Mouse (Mus musculus) left cerebral cortex, postnatal 36 days (tissue): ENCODE results near the gene Thap8. TPM values are rescaled to one million over a fixed set of nuclear protein-coding genes. Genes with fewer than 3 reads are reported as not detected.

ENCODE experiments used
- DNase-seq, 2 experiments: peaks; one replicate each; pipeline ENCODE4 v3.0.0; 2021 to 2022; ENCODE audit warnings: low spot score in 2 of 2, mixed read lengths in 1 of 2
- intact Hi-C: fragments of 180-260 bp; cut with DNase I; formaldehyde crosslinking; loops from one replicate; pipeline ENCODE4 v1.15.1; 2025
- total RNA-seq, 2 experiments: library from RNA; stranded (reverse); gene quantifications; 2 replicates each; pipeline ENCODE4 v1.2.3; 2021

The Thap8 gene
- total RNA-seq, 2 experiments from 2014 or later: 0.32 to 0.41 TPM

DNA sequence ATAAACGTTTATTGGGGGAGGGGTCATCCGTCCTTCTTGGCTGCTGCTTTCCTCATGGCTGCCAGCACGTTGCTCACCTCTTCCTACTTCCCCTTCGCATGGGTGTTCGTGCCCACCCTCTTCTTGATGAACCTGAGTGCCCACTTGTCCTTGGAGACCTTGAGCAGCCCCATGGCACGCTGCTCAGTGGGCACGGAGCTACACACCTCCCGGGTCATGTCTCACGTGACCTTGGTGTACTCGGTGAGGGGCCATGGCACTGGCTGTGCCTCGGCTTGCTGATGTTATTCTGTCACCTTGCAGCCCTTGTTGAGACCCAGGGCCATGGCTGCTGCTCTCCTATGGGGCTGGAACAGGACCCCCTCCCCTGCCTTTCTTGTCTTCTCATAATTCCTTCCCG lies 30.2 kb downstream of the Thap8 start:
- intact Hi-C loops: no loop called here
- no peak for DNase-seq

GRCm38 (mm10) chr7:30313666-30314320 lies 33.9 kb downstream of the Thap8 start:
- no peak for DNase-seq
- intact Hi-C loops: no loop called here

- intact Hi-C loops: no loop called here
- DNase-seq: no peak
These were observed 34.8 kb downstream of the Thap8 start, which contains the start of gene Syne4 for GRCm38 (mm10) chr7:30314721-30315155. Gene Syne4 (plus strand): TSS chr7:30314807.

DNA sequence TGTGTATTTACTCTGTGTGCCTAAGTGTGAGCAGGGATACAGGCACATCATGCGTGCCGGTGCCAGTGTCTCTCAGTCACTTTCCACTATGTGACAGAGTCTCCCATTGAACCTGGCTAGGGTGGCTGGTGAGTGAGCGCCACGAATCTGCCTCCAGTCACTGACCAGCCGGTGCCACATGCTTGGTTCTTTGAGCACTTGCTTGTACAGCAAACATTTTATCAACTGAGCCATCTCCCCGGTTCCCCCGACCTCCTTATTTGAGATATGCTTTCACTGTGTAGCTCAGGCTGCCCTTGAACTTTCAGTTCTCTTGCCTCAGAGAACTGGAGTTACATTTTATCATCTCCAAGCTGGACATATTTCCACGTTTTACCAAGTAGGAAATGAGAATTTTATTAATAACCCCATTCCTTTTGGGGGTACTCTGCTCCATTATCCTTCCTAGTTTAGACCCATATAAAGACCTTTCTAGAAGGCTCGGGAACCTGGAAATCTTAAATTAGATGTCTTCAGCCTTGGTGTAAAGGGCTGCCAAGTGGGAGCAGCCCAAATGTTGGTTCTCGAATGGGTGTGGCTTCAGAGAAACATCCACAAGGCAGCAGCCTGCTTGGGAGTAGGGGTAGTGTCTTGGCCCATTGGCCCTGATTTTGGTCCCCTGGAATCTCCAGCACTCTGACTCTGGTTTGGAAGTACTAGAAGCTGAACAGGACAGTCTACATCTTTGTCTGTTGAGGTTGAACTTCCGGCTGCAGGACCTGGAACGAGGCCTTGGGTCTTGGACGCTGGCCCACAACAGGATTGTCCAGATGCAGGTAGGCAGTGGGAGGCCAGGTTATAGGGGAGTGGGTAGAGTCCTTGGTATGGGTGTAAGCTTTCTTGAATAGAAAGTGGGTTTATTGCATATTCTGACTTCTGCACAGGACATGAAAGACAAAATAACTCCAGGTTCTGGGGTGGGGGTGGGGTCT lies 36.0 kb downstream of the Thap8 start:
- intact Hi-C loops: no loop called here

DNA sequence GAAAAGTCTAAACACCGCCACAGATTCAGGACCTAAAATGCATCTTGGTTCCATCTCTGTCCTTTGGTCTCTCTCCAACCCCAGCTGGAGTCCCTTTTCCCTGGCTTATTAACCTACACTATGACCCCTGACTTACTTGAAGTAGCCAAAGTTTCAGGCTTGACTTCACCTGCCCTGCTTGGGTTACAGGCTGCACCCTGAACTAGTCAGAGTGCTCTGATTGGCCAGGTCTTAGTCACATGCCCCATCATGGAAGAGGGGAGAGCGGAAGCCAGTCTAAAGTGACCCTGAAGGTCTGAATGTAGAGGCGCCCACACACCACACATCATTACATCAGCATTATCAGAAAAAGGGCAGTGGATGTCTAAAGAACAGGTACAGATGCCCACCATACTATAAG lies 38.2 kb downstream of the Thap8 start:
- no peak for DNase-seq
- intact Hi-C loops: no loop called here

More for the DNA sequence above, 36.0 kb downstream of the Thap8 start:
- DNase-seq: no peak

- no peak for DNase-seq
- intact Hi-C loops: no loop called here
These were observed 41.1 kb downstream of the Thap8 start for GRCm38 (mm10) chr7:30320946-30321345.

GRCm38 (mm10) chr7:30321539-30322284 lies 41.8 kb downstream of the Thap8 start, which contains the start of gene E130208F15Rik:
Gene E130208F15Rik (plus strand): TSS chr7:30321740.
- intact Hi-C loops: no loop called here
- DNase-seq: peak; percentile 61 to 66

GRCm38 (mm10) chr7:30322285-30322667 lies 42.4 kb downstream of the Thap8 start:
- intact Hi-C loops: no loop called here
- peak; percentile 96 for DNase-seq

DNA sequence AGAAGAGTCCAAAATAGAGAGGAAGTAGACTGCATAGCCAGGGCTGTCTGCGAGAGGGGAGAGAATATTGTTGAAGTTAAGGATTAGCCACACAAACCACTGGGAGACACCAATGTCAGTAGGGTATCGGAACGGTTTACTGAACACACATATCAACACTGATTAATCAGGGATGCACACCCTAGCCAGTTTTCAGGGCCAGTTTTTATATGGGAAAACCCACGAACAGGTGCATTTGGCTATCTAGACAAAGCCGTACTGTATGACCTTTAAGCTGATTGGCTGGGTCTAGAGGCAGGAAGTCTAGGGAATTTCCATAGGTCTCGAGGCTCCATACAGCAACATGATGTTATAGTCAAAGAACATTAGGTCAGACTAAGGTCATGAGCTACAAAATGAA lies 43.0 kb downstream of the Thap8 start:
- DNase-seq: no peak
- intact Hi-C loops: no loop called here

- intact Hi-C loops: no loop called here
- no peak for DNase-seq
These were observed 43.9 kb downstream of the Thap8 start, which contains the start of gene Sdhaf1 for GRCm38 (mm10) chr7:30323795-30324194. Gene Sdhaf1 (minus strand): TSS chr7:30323895.

DNA sequence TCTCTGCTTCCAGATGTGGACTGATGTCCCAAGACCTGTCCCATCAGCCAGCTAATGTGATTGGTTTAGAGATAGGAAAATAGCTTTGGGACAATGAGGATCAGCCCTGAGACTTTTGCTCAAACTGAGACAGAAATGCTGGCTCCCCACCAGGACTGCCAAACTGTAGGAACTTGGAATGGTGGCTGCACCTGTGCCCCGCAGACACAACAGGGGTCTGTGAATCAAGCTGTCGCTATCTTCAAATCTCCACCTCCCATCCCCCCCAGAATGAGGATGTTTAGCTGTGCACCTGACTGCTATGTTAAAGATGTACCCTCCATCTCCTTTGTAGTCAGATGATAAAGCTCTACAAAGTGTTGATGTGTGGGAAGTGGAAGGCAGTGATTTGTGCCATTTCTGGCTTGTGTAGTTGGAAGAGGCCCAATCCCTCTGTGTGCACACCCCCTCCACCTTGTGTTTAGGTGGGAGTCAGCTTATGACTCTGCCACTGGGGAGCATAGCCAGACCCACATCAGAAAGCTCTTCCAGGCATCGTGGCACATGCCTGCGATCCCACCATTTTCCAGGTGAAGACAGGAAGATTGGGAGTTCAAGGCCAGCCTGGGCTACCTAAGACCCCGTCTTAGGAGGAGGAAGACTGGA lies 44.5 kb downstream of the Thap8 start:
- intact Hi-C loops: no loop called here
- peak in 1 of 2 experiments; percentile 73 for DNase-seq

DNA sequence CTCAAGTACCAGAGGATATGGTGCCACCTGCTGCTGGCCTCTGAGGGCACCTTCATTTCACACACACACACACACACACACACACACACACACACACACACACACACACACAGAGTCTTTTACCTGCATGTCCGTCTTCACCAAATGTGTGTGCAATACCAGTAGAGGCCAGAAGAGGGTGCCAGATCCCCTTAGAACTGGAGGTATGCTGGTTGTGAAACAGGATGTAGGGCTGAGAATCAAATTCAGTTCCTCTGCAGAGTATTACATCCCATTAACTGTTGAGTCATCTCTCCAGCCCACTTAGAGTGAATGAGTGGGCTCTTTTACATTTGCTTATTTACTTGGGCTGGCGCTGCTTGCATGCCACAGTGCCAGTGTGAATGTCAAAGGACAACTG lies 45.5 kb downstream of the Thap8 start:
- intact Hi-C loops: no loop called here
- no peak for DNase-seq

DNA sequence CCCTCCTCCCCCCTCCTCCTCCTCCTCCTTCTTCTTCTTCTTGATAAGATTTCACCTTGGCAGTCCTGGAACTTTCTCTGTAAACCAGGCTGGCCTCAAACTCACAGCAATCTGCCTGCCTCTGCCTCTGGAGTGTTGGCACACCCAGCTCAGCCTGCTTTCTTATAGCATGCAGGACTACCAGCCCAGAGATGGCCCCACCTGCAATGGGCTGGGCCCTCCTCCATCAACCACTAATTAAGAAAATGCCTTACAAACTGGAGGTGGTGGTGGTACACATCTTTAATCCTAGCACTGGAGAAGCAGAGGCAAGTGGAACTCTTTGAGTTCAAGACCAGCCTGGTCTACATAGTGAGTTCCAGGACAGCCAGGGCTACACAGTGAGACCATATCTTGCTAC lies 46.5 kb downstream of the Thap8 start:
- no peak for DNase-seq
- intact Hi-C loops: no loop called here

- DNase-seq: no peak
- intact Hi-C loops: no loop called here
These were observed 47.2 kb downstream of the Thap8 start for GRCm38 (mm10) chr7:30327140-30327539.

DNA sequence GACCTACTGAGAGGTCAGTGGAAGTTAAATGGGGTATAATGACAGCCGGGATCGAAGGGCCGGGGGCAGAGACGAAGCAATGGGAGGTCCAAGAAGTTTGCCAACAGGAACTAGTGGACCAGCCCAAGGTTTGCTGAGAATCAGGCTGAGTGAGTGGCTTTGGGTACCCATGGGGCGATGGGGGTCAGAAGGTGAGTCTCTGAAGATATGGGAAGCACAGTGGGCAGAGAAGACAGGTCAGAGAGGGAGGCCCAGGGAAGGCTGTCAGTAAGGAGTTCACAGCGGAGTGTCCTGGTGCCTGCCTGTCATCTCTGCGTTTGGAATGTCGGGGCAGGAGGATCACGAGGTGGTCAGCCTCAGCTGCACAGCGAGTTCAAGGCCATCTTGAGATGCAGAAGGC lies 48.5 kb downstream of the Thap8 start:
- intact Hi-C loops: no loop called here
- no peak for DNase-seq

- DNase-seq: peak; percentile 88 to 89
- intact Hi-C loops: no loop called here
These were observed 52.0 kb downstream of the Thap8 start for GRCm38 (mm10) chr7:30331887-30332286.

- DNase-seq: no peak
- intact Hi-C loops: no loop called here
These were observed 52.8 kb downstream of the Thap8 start for GRCm38 (mm10) chr7:30332622-30333259.

- intact Hi-C loops: no loop called here
- DNase-seq: peak; percentile 67 to 73
These were observed 53.5 kb downstream of the Thap8 start for GRCm38 (mm10) chr7:30333436-30333835.

GRCm38 (mm10) chr7:30334563-30334962 lies 54.7 kb downstream of the Thap8 start:
- intact Hi-C loops: no loop called here

More at GRCm38 (mm10) chr7:30334563-30334962, 54.7 kb downstream of the Thap8 start:
- DNase-seq: no peak
